Mouse (Mus musculus): ENCODE data around the gene Dusp12.
A peak's percentile ranks its signal among the peaks of the same experiment; 100 is the strongest.

The Dusp12 gene

DNA sequence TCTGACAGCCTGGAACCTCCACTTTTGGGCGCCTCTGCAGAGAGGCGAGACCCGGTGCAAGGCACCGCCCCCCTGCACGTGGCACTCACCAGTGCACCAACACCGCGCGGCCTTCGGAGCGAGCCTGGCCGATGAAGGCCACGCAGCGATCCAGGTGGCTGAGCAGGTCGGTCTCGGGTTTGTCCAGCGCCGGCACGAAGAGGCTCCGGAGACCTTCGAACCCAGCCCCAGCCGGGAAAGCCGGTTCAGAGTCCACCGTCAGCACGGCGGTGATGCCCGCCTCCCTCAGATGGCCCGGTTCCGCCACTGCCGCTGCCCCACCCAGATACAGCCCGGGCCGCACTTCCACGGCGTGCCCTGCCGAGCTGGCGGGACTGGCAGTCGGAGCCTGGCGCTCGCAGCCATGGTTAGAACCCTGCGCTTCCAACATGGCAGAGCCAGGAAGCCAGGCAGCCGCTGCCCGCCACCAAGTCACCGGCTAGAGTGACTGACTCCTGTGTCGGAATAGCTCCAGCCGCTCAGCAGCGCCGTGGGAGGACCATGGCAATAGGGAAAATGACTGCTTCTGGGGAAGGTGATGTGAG is at the start of gene Dusp12, which contains the start of gene Gm26620:
Gene Dusp12 (minus strand): TSS at position 563 of the 584 bp plus-strand sequence.
Gene Gm26620 (plus strand): TSS at position 88 of the 584 bp plus-strand sequence.
- DNase-seq: peak; percentile 95

DNA sequence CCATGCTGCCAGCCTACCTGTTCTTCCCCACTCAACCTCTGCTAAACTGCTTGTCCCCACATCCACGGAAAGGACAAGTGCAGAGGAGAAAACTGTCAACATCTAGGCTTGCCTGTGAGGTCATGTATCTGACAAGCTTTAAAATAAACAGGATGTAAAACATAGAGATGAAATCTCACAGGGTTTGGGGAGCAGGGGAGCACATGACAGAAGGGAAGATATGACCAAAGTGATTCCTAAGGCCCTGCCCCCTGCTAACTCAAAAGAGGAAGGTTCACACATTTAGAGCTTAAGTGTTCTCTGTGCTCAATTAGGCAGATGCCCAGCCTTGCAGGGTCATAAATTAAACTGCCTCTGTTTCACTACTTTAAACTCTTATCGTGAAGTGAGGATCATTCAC is 49.0 kb upstream of the Dusp12 start:
- no peak for DNase-seq

DNA sequence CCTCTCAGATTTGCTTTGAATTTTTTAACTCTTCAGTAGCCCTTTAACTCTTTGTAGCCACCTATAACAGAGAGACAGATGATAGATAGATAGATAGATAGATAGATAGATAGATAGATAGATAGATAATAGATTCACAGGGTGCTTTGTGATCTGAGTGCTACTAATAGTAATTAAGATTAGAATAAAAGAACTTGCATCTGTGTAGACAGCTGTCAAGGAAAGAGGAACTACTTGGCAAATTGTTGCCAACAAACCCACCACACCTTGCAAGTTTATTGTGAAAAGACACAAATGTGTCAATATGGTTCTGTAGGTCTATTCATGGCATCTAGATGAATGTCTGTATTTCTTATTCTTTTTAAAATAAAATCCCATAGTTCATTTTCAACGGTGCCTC is 48.6 kb upstream of the Dusp12 start:
- no peak for DNase-seq

GRCm38 (mm10) chr1:170933386-170933920 is 48.1 kb upstream of the Dusp12 start:
- no peak for DNase-seq

DNA sequence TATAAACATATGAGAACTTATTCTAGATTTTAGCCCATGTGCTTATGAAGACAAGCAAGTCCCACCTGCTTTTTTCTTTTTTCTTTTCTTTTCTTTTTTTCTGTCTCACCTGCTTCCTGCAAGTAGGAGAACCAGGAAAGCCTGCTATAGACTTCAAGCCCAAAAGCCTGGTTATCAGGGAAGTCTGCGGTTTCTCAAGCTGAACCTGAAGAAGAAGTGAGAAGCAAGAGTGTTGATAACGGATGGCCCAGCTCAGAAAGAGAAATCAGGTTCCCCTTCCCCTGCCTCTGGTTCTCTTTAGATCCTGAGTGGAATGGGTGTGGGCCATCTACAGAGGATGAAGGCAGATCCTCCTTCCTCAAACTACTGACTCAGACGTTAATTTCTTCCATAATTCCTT is 46.7 kb upstream of the Dusp12 start:
- DNase-seq: no peak

GRCm38 (mm10) chr1:170929245-170929644 is 43.9 kb upstream of the Dusp12 start:
- no peak for DNase-seq

GRCm38 (mm10) chr1:170928467-170928866 is 43.1 kb upstream of the Dusp12 start:
- DNase-seq: no peak

DNA sequence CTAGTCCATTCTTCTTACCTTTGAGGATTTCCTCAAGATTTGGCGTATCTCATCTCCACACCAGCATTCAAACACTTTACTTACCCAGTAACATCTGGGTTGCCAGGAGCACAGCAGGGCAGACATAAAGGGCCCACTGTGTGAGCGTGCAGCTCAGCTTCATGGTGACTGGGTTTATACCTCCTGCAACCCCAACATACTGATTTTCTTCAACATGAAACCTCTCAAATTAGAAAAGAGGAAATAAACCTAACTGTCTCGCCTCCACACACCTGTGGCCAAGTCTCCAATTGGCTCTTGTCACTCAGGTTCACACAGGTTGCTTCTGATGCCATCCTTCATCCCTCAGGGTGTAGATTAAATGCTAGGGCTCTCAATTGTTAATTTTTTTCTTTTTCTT is 42.0 kb upstream of the Dusp12 start, which contains the start of gene Fcrla:
Gene Fcrla (minus strand): TSS at position 206 of the 400 bp plus-strand sequence.
- no peak for DNase-seq

GRCm38 (mm10) chr1:170926941-170927340 is 41.6 kb upstream of the Dusp12 start:
- no peak for DNase-seq

DNA sequence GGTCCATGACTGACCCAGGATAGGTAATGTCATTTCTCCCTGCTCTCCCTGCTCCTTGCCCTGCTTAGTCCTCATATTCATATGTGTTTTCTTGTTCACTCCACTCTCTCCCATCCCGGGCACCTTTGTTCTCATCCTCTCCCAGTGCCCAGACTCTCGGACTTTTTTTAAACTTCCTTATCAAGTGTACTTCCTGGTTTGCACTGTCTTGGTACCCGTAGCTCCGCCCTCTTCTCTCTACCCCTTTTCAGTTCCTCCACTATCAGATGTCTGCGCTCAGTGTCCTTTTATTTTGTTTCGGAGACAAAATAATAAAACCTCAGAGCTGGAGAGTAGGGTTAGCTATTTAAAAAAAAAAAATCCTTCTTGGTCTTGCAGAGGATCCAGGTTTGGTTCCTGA is 39.1 kb upstream of the Dusp12 start:
- DNase-seq: no peak

GRCm38 (mm10) chr1:170919308-170919707 is 34.0 kb upstream of the Dusp12 start:
- DNase-seq: no peak

DNA sequence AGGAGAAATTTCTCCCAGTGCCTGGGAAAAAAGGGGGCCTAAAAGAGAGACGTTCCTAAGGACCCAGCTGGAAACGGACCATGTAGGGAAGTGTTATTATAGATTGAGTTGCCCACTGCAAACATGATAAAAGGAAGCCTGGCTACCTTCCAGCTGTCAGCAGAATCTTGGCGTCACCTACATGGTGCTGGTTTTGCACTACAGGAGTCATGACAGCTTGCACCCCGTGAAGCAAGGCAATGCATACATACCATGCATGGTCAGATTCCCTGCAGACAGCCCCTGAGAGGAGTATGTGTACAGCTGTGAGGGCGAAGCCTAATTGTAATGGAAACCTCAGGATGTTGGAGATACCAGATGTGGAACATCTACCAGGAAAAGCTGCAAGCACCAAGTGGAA is 30.3 kb upstream of the Dusp12 start:
- no peak for DNase-seq

DNA sequence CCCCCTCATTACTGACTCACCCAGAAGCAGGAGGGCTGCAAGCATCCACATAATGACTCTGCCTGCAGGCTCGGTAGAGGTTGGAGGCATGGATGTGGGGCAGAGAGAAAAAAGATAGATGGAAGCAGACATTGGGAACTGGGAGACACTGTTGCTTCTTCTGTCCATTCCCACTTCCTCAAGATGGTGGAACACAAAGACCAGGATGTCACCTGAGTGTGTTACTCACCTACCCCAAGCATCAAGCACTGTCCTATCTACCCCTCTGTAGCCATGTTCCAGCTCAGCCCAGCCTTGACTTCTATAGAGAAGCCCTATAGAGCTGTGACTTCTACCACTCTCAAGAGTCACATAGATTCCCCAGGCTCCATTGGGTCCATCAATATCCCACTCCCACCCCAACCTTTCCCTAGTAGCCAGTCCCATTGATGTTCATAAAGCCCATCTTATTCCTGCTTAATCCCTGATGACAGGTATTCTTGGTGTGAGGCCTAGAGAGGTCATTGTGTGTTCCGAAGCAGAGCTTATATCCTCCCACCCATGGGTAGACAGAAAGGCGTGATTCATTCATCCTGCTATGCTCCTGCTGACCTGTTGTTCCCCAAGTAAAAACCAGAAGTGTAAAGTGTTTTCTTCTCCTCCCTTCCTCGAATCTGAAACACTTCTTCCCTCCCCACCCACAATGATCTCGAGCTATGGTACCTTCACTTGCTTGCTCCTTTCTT is 27.7 kb upstream of the Dusp12 start, which contains the start of gene Fcrlb:
Gene Fcrlb (minus strand): TSS at position 51 of the 725 bp plus-strand sequence.
- no peak for DNase-seq

DNA sequence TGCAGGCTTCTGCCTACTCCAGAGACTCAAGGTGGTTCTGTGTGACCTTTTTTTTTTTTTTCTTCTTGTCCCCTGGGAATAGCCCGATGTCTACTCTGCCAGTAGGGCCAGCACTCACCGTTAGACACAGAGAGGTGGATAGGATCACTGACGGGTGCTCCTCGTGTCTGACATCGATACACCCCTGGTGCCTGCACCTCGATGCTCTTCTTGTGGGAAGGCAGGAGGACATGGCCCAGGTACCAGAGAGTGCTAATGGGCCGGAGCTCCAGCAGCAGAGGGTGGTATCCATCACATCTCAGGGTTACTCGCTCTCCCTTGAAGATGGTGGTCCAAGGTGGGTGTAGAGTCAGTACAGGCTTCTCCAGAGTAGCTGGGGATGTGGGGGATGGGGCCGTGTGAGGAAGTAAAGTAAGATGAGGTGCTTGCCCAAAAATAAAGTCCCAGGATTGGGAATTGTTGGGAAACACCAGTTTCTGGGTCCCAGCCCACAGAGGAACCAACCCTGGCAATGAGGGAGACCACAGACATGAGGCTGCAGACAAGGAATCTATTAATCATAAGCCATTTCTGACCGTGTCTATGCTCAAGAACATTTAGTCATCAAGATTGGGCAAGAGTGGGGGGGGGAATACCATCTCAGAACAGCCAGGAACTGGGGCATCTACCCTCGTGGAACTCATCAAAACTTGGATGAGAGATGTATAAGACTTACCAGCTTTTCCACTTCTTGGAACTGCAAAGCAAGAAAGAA is 26.7 kb upstream of the Dusp12 start:
- DNase-seq: no peak

GRCm38 (mm10) chr1:170908341-170908740 is 23.0 kb upstream of the Dusp12 start:
- peak; percentile 34 for DNase-seq

DNA sequence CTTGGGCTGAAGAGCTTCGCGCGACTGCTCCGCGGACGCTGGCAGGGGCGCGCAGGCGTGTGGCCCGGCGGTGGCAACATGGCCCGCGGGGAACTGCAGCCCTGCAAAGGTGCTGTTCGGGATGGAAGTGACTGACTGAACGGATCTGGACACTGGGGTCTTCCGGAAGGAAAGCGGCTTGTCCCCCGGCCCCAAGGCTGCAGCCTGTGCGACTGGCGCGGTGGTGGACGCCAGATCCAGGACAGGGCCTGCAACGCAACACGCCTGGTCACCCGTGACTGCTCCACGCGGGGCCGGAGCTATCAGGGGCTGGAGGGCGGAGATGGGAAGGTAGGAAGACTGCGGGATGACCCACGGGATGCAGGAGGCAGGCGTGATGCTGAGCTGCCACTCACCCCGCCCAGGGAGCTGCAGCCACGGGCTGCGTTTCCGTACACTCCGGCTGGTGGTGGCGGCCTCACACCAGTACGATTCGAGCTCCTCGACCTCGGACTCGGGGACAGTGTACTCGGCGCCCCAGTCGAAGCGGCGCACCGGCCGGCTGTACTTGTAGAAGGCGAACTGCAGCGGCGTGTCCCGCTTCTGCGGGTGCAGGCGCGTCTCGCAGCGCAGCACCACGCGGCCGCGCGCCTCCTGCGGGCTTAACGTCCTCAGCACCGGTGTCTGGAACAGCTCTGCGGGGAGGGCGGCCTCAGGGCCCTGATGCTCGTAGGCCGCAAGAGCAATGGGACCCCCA is 22.3 kb upstream of the Dusp12 start:
- peak; percentile 59 for DNase-seq

GRCm38 (mm10) chr1:170907111-170907455 is 21.7 kb upstream of the Dusp12 start:
- peak; percentile 41 for DNase-seq

GRCm38 (mm10) chr1:170903485-170903884 is 18.1 kb upstream of the Dusp12 start:
- no peak for DNase-seq

DNA sequence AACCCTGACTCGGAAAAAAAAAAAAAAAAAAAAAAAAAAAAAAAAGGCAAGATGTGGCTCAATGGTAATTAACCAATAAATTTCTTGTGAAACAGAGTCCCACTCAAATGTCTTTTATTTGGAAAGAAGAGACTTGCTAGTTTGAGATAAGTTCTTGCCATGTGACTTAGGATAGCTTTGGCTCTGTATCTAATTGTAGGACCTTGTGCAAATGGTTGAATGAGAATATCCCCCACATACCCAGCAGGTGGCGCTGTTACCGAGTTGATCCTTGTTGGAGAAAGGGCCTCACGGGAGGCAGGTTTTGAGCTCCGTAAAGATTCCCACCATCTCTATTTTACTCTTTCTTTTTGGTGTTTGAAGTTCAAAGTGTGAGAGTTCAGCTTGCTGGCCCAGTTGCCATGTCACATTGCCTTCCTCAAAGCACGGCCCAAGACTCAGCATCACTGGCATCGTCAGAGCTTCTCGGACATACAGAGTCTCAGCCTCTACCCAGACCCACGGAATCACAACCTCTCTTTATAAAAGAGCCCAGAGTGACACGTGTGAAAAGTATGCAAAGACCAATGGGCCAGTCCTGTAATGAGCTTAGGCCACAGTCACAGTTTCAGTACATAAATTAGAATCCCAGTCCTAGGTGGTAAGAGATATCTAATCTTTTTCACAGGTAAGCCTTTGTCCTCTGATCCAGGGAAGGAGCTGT is 16.3 kb upstream of the Dusp12 start:
- DNase-seq: peak; percentile 88

GRCm38 (mm10) chr1:170900799-170901467 is 15.6 kb upstream of the Dusp12 start:
- peak; percentile 72 for DNase-seq

DNA sequence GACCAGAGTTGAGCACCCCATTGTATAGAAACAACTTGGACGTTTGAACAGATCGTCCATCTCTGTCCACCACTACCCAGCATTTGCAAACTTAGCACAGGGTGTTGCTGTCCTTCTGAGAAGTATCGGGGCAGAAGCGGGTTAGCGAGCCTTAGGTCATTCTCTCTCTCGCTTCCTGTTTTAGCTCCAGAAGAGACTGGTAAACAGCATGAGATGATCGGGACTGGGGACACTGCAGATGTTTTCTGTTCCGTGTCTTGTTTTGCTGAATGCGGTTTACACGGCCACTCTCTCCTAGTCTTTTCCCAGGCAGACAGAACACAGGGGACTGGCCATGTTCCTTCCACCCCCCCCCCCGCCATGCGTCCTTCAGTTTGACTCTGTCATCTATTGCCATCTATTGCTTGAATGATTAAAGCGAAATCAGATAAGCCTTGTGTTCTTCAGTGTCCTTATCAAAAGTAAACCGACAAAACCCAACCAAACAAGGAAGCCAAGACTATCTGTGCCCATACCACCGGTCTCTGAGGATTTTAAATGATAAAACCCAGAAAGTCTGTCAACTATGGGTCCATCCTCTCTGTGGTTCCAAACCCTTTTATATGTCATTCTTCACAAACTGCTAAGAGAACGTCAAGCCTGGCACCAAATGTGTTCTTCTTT is 13.2 kb upstream of the Dusp12 start:
- DNase-seq: no peak

Data from retina, postnatal 1 day (tissue).